34 mouse cellular contexts compared by ENCODE assay signal in genomic region chr17:46813637-46814036, GRCm38 (mm10). TPM values are rescaled to one million over a fixed set of nuclear protein-coding genes. Genes with fewer than 3 reads are reported as not detected.
"Had no signal": no experiment of that assay in that cellular context is flagged by ENCODE, and none has a peak within 500 bp of the region (broad histone marks: within the 10 kb centered on the region; RNA-seq: fewer than 3 reads in every experiment).

No protein-coding gene starts in this region.

- H3K4me1 ChIP-seq: heart, embryonic 10.5 days; hindbrain, embryonic 10.5 days; hindbrain, embryonic 12.5 days; kidney, embryonic 15.5 days; limb, embryonic 13.5 days; limb, embryonic 15.5 days had no signal

- H3K4me3 ChIP-seq: gastrocnemius, adult 2 months; heart, embryonic 10.5 days; heart, embryonic 12.5 days; hindbrain, embryonic 10.5 days; hindbrain, embryonic 12.5 days; kidney, embryonic 15.5 days; limb, embryonic 13.5 days; limb, embryonic 15.5 days; liver, embryonic 12.5 days had no signal

- ATAC-seq: hindbrain, embryonic 16.5 days; intestine, embryonic 16.5 days; liver, embryonic 12.5 days had no signal

- DNase-seq: gastrocnemius, adult 2 months; gastrocnemius, postnatal 14 days; gastrocnemius, postnatal 36 days; heart, adult 18-20 months; heart, postnatal 10 days; heart, postnatal 4 days; kidney, adult 11 months; kidney, adult 2 months; kidney, adult 9 months; kidney, postnatal 14 days; kidney, postnatal 36 days; layer of hippocampus, adult 9-11 months; layer of hippocampus, postnatal 36 days; left cerebral cortex, postnatal 4 days had no signal

- H3K27me3 ChIP-seq: heart, embryonic 12.5 days; hindbrain, embryonic 12.5 days; kidney, embryonic 15.5 days; limb, embryonic 13.5 days; limb, embryonic 15.5 days; liver, embryonic 12.5 days had no signal

- H3K9me3 ChIP-seq: heart, embryonic 10.5 days; heart, embryonic 12.5 days; hindbrain, embryonic 10.5 days; hindbrain, embryonic 12.5 days; kidney, embryonic 15.5 days; limb, embryonic 13.5 days; limb, embryonic 15.5 days; liver, embryonic 12.5 days had no signal

- H3K9ac ChIP-seq: heart, embryonic 12.5 days; hindbrain, embryonic 12.5 days; hindbrain, embryonic 14.5 days; kidney, embryonic 15.5 days; limb, embryonic 13.5 days; limb, embryonic 15.5 days; liver, embryonic 12.5 days; liver, embryonic 14.5 days had no signal

- H3K27ac ChIP-seq: gastrocnemius, adult 2 months; heart, embryonic 10.5 days; hindbrain, embryonic 10.5 days; hindbrain, embryonic 12.5 days; hindbrain, embryonic 14.5 days; kidney, embryonic 15.5 days; kidney, postnatal 0 days; limb, embryonic 13.5 days; limb, embryonic 15.5 days; liver, embryonic 12.5 days; liver, embryonic 14.5 days had no signal

- H3K4me2 ChIP-seq: heart, embryonic 12.5 days; hindbrain, embryonic 12.5 days; hindbrain, embryonic 14.5 days; kidney, embryonic 15.5 days; limb, embryonic 13.5 days; limb, embryonic 15.5 days; liver, embryonic 12.5 days had no signal

RNA-seq across cellular contexts. Expression of gene Ptcra, which starts 50.1 kb away (rescaled TPM):
- total RNA-seq: gastrocnemius, adult 2 months; gastrocnemius, postnatal 14 days; gastrocnemius, postnatal 36 days; heart, adult 18-20 months; heart, adult 8-10 months; heart, postnatal 10 days; heart, postnatal 25 days; heart, postnatal 4 days; left cerebral cortex, postnatal 10 days; left cerebral cortex, postnatal 25 days; left cerebral cortex, postnatal 4 days; liver, adult 2 months had no signal
- polyA plus RNA-seq: gonadal fat pad, adult 2 months; hindbrain, embryonic 16.5 days; large intestine, adult 2 months had no signal
